ENCODE assay signal across 25 mouse cellular contexts in the genomic region with DNA sequence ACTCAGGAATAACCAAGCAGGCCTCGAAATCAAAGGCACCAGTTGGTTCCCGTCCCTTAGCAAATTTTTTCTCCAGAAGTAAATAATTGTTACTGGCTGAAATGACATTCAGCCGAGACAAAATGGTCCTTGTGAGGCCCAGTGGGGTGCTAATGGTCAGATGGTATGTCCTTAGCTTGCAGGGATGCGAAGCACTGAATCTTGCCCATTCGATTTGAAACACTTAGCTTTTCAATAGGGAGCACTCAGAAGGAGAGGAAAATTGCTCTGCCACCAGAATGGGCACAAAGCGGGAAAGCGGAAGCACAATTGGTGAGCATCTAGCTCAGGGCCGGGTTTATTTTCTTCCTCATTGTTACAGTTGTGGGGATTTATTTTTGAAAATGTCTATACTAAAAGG.
"Had no signal": no experiment of that assay in that cellular context is flagged by ENCODE, and none has a peak within 500 bp of the region (broad histone marks: within the 10 kb centered on the region; RNA-seq: fewer than 3 reads in every experiment).

No protein-coding gene starts in this region.

- DNase-seq: gastrocnemius, adult 2 months; gastrocnemius, postnatal 10 days; gastrocnemius, postnatal 25 days; heart, adult 2 months; heart, postnatal 14 days; heart, postnatal 4 days; kidney, adult 18-20 months; kidney, adult 8-10 months; kidney, postnatal 10 days; kidney, postnatal 25 days; kidney, postnatal 4 days; left cerebral cortex, postnatal 4 days had no signal

- H3K4me2 ChIP-seq: heart, embryonic 11.5 days; heart, embryonic 13.5 days; heart, embryonic 15.5 days; hindbrain, embryonic 12.5 days; hindbrain, embryonic 15.5 days; intestine, embryonic 15.5 days; limb, embryonic 13.5 days; limb, embryonic 15.5 days; liver, embryonic 12.5 days had no signal

- H3K4me1 ChIP-seq: heart, embryonic 13.5 days; heart, embryonic 15.5 days; hindbrain, embryonic 10.5 days; hindbrain, embryonic 12.5 days; hindbrain, embryonic 15.5 days; intestine, embryonic 15.5 days; limb, embryonic 13.5 days; limb, embryonic 15.5 days; liver, embryonic 12.5 days had no signal

- H3K9ac ChIP-seq: heart, embryonic 13.5 days; heart, embryonic 15.5 days; hindbrain, embryonic 12.5 days; hindbrain, embryonic 15.5 days; intestine, embryonic 15.5 days; limb, embryonic 13.5 days; limb, embryonic 15.5 days; liver, embryonic 12.5 days had no signal

- H3K9me3 ChIP-seq: heart, embryonic 13.5 days; heart, embryonic 15.5 days; hindbrain, embryonic 10.5 days; hindbrain, embryonic 12.5 days; hindbrain, embryonic 15.5 days; intestine, embryonic 15.5 days; limb, embryonic 13.5 days; limb, embryonic 15.5 days; liver, embryonic 12.5 days had no signal

- ATAC-seq: inflammation-experienced regulatory T-cells, adult 6 months; intestine, embryonic 15.5 days; intestine, postnatal 0 days; liver, embryonic 12.5 days had no signal

- H3K27me3 ChIP-seq: heart, embryonic 13.5 days; heart, embryonic 15.5 days; hindbrain, embryonic 12.5 days; hindbrain, embryonic 15.5 days; intestine, embryonic 15.5 days; limb, embryonic 13.5 days; limb, embryonic 15.5 days; liver, embryonic 12.5 days had no signal

- H3K27ac ChIP-seq: gastrocnemius, adult 2 months; heart, adult 2 months; heart, embryonic 13.5 days; heart, embryonic 15.5 days; hindbrain, embryonic 10.5 days; hindbrain, embryonic 12.5 days; hindbrain, embryonic 15.5 days; intestine, embryonic 15.5 days; layer of hippocampus, adult 2 months; limb, embryonic 13.5 days; limb, embryonic 15.5 days; liver, embryonic 12.5 days had no signal

- H3K4me3 ChIP-seq: gastrocnemius, adult 2 months; heart, adult 2 months; heart, embryonic 13.5 days; heart, embryonic 15.5 days; hindbrain, embryonic 10.5 days; hindbrain, embryonic 12.5 days; hindbrain, embryonic 15.5 days; intestine, embryonic 15.5 days; layer of hippocampus, adult 2 months; limb, embryonic 13.5 days; limb, embryonic 15.5 days; liver, embryonic 12.5 days had no signal

- H3K36me3 ChIP-seq: heart, embryonic 13.5 days; heart, embryonic 15.5 days; hindbrain, embryonic 10.5 days; hindbrain, embryonic 12.5 days; hindbrain, embryonic 15.5 days; intestine, embryonic 15.5 days; limb, embryonic 13.5 days; limb, embryonic 15.5 days; liver, embryonic 12.5 days had no signal
